Mouse (Mus musculus): ENCODE measurements around the gene Abcg3.
"Not testable (repeated sequence)": the region's sequence is repeated elsewhere in the genome, so short reads cannot be mapped to it uniquely, and the experiment has no call there.

Gene Abcg3

DNA sequence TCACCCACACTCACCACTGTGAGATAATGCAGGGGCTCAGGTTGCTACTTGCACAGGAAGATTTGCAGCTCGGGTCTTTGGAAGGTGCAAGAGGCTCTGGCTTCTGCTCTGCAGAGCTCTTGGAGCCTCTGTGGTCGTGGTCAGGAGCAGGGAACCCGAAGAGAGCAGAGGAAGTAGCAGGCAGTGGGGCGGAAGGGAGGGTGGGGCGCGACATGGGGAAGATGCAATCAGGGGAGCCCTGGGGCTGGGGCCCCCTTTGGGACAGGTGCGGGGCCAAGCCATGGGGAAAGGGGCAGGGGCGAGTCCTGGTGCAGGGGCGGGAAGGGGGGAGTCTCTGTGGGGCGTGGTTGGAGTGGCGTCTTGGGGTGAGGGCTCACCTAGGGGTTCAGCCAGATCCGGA is at the start of gene Abcg3:
TSS of gene Abcg3 (minus strand) at position 184 of the 400 bp plus-strand sequence.
- in situ Hi-C loops (cut with MboI, MseI) = loop anchor here (10.0 kb wide), 1 partner anchor 162 kb away; no protein-coding TSS in a partner anchor

GRCm38 (mm10) chr5:105012551-105012950 is 30.0 kb upstream of the Abcg3 start:
- in situ Hi-C loops (cut with MboI, MseI) = no loop called here

- in situ Hi-C loops (cut with MboI, MseI) = no loop called here
Measured at GRCm38 (mm10) chr5:105011570-105011969, 29.1 kb upstream of the Abcg3 start.

GRCm38 (mm10) chr5:105010376-105010775 is 27.9 kb upstream of the Abcg3 start:
- in situ Hi-C loops (cut with MboI, MseI) = no loop called here

DNA sequence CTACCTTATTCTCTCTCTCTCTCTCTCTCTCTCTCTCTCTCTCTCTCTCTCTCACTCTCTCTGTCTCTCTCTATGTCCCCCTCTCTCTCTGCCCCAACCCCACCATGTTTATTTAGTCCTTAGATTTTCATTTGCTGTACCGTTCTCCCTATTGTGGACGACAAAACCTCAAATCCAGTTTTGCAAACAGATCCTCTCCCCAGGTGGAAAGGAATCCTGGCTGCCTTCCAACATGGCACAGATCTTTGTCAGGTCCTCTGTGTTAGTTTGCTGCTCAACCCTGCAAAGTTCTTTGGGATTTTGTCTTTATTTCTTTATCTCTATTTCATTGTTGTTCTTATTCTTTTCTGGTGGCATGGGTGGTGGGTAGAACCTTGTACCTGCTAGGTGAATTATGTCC is 6.9 kb upstream of the Abcg3 start:
- in situ Hi-C loops (cut with MboI, MseI) = loop anchor here (5.0 to 10.0 kb wide), 2 partner anchors 42 to 155 kb away; no protein-coding TSS in a partner anchor

DNA sequence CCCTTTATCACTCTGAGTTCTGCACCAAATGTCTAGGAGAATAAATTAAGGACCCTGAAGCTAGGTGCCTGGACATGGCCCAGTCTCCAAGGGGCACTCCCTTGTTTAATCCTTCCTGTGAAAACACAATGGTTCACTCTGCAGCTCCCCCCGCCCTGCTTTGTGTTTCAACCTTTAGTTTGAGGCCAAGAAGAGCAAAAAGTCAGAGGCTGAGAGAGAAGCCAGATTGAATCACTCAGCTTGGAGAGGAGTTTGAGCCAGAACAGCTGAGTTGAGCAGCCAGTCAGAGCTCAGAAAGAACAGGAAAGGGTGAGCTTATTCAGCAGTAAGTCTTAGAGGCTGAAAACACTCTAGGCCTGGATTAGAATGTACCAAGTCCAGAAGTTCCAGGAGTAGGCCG is 5.5 kb upstream of the Abcg3 start:
- in situ Hi-C loops (cut with MboI, MseI) = loop anchor here (5.0 to 10.0 kb wide), 2 partner anchors 41 to 157 kb away; no protein-coding TSS in a partner anchor

DNA sequence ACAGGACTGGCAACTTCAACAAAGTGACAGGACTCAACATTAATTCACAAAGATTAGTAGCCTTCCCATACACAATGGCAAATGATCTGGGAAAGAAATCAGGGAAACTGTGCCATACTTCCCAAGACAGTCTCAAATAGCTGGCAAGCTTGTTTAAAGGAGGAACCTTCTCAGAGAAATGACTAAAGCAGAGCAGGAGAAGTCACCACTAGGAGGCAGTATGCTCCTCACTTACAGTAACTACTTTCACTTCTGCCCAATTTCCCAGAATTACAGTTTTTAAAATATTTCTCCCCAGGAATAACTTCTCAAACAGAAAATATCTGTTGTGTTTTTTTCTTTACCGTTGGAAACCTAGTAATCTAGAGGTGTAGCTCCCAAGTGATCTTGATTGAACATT is 4.2 kb upstream of the Abcg3 start:
- in situ Hi-C loops (cut with MboI, MseI) = loop anchor here (5.0 to 10.0 kb wide), 2 partner anchors 39 to 158 kb away; no protein-coding TSS in a partner anchor

GRCm38 (mm10) chr5:104979040-104979513 is 3.4 kb downstream of the Abcg3 start:
- in situ Hi-C loops (cut with MboI, MseI) = no loop called here

GRCm38 (mm10) chr5:104958141-104958793 is 24.3 kb downstream of the Abcg3 start:
- in situ Hi-C loops (cut with MboI, MseI) = no loop called here

DNA sequence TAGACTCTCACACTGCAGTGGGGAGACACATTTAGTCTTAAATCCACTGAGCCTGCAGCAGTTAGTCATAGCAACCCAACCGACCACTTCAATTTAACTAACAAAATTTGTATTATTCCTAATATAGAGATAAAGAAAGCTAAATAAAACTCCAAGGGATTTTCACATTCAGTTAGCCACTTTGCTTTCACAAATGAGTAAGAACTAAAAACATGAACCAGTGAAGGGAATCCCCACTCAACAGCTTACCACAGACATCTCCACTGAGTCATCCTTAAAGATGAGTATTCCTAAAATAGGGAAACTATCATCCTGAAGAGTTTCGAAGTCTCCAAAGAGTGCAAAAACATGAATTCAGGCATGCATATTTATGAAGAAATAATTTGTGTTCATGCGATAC is 27.3 kb downstream of the Abcg3 start:
- in situ Hi-C loops (cut with MboI, MseI) = no loop called here

- in situ Hi-C loops (cut with MboI, MseI) = loop anchor here (5.0 kb wide), 1 partner anchor 40 kb away; no protein-coding TSS in a partner anchor
Measured at GRCm38 (mm10) chr5:104946951-104947350, 35.6 kb downstream of the Abcg3 start.

DNA sequence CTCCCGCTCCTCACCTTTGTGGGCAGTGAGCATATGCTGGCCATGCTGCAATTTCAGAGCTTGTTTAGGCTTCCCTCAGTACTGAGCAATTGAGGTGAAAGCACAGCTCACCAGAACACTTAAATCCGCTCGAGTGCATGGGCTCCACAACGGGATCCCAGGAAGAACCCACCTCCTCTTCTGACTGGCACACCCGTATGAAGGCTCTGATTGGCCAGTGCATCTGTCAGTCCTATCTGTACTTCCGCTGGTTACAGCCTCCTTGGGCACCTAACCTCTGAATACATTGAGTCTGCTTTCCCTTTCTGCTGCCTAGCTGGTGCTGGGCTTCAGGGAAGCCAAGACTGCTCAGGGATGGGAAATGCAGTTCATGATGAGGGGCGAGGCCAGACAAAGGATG is 48.4 kb downstream of the Abcg3 start:
- in situ Hi-C loops (cut with MboI, MseI) = no loop called here

- in situ Hi-C loops (cut with MboI, MseI) = not testable (repeated sequence)
Measured at GRCm38 (mm10) chr5:104906556-104906955, 76.0 kb downstream of the Abcg3 start.
